Mouse (Mus musculus) midbrain, embryonic 16.5 days (tissue): ENCODE results near the gene Camk2n1. TPM values are rescaled to one million over a fixed set of nuclear protein-coding genes. Genes with fewer than 3 reads are reported as not detected.

Experiments used
- polyA plus RNA-seq: library from polyadenylated mRNA; unstranded; fragments of >200 nt; fragmentation: Nextera tagmentation; extraction: Ambion mirVana; gene quantifications from 2 replicates; pipeline ENCODE4 v1.2.1, GENCODE M21; 2015

The Camk2n1 gene
- polyA plus RNA-seq, 1 experiment from 2014 or later, result 18.7 TPM

Other genes with a start within 250 kb of the Camk2n1 start
- 199 and 209 TPM in 2 replicates for gene Hp1bp3, start 238.0 kb upstream of the Camk2n1 start, polyA plus RNA-seq
- 16.7 and 20.3 TPM in 2 replicates for gene Sh2d5, start 203.9 kb upstream of the Camk2n1 start, polyA plus RNA-seq
- 3.4 and 4.0 TPM in 2 replicates for gene Kif17, start 203.9 kb upstream of the Camk2n1 start, polyA plus RNA-seq
- gene Ddost, start 149.6 kb upstream of the Camk2n1 start, polyA plus RNA-seq, result 201 and 208 TPM in 2 replicates
- gene Pink1, start 128.0 kb upstream of the Camk2n1 start, polyA plus RNA-seq, result 95.4 and 103 TPM in 2 replicates
- 4.4 and 4.8 TPM in 2 replicates for gene Cda, start 86.3 kb upstream of the Camk2n1 start, polyA plus RNA-seq
- gene Fam43b, start 57.8 kb upstream of the Camk2n1 start, polyA plus RNA-seq, result 11.5 and 15.9 TPM in 2 replicates
- 18.3 and 20.1 TPM in 2 replicates for gene Mul1, start 19.6 kb upstream of the Camk2n1 start, polyA plus RNA-seq
- gene Vwa5b1, start 181.6 kb downstream of the Camk2n1 start, polyA plus RNA-seq, result 2.3 and 2.8 TPM in 2 replicates